Mouse (Mus musculus): ENCODE results near the gene Slc22a20. TPM values are rescaled to one million over a fixed set of nuclear protein-coding genes. Genes with fewer than 3 reads are reported as not detected.

Slc22a20 gene
- 0.05 TPM in 1 of 2 replicates, not detected in the other for polyA plus RNA-seq (2015; fragmentation: Nextera tagmentation; extraction: Ambion mirVana)

DNA sequence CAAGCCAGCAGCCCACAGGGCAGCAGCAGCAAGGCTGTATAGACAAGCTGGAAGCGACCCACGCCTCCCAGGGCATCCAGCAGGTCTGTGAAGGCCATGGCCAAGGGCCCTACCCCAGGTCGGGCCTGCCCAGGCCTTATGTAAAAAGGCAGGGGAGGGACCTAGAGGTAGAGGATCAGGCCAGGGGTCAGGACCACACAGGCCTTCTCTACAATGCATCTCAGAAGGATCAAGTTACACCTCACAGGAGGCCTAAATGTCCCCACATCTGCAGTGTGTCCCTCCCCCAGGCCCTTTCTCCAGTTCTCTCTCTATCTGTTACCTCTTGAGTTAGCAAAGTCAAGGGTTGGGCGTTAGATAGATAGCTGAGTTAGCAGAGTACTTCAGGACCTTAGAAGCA lies at the start of gene Slc22a20:
Slc22a20 (minus strand) TSS at position 101 of the 400 bp plus-strand sequence.
- peaks cover 29% of the 10 kb centered on the region for H3K36me3 ChIP-seq (replicated peaks)
- H3K4me3 ChIP-seq (replicated peaks) = no peak within 1 kb of the TSS
- H3K9me3 ChIP-seq (replicated peaks) = no peaks in the 10 kb centered on the region
- H3K9ac ChIP-seq = no peak within 1 kb of the TSS
- peaks cover 38% of the 10 kb centered on the region for H3K4me1 ChIP-seq (replicated peaks)
- 67% methylated on average over 4 of the region's 4 CpGs for WGBS (ENCODE audit: insufficient replicate concordance)
- no peak within 1 kb of the TSS for H3K27ac ChIP-seq (replicated peaks)
- H3K4me2 ChIP-seq = no peak within 1 kb of the TSS
- no peaks in the 10 kb centered on the region for H3K27me3 ChIP-seq
- no peak for ATAC-seq (ENCODE audit: insufficient read depth)

DNA sequence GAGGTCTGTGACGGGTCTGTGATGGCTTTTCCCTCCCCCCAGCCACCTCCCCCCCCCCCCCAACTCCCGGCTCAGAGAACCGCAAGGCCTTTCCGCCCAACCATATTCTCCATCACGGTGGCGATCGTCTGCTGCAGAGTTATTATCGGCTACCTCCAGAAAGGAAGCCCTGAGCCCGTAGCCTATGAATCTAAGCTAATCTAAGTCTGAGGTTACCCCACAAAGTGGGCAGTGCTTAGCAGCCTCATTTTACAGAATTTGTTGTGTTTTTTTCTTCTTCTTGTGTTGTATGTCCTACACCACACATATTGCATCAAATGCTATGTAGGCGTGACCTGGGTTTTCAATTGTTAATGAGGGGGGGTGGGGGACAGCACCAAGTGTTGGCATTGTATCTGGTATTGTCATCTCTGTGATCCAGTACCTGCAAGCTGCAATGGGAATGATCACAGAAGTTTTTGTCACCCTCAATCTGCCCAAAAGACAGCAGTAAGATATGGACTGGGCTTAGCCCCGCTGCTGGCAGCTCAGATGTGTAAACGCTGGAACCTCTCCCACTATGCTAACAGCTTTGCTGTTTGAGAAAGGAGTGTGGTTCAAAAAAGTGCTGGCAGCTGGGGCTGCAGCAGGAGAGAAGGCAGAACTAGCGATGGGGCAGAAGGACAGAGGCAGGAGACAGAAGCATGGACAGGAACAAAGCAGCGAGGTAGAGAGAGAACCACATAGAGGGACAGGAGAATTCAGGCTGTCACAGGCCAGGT lies 44.8 kb upstream of the Slc22a20 start:
- no peaks in the 10 kb centered on the region for H3K9me3 ChIP-seq (replicated peaks)
- H3K27ac ChIP-seq (replicated peaks) = no peak overlapping the region
- no peak overlapping the region for H3K4me3 ChIP-seq (replicated peaks)
- peaks cover 10% of the 10 kb centered on the region; the same call in 1 of the 2 replicates for H3K27me3 ChIP-seq
- no peak for ATAC-seq (ENCODE audit: insufficient read depth)
- WGBS (ENCODE audit: insufficient replicate concordance) = 51% methylated on average over 14 of the region's 14 CpGs
- H3K9ac ChIP-seq = no peak overlapping the region
- peaks cover 1% of the 10 kb centered on the region; the same call in 1 of the 2 replicates for H3K4me1 ChIP-seq (replicated peaks)
- H3K4me2 ChIP-seq = no peak overlapping the region
- H3K36me3 ChIP-seq (replicated peaks) = no peaks in the 10 kb centered on the region

DNA sequence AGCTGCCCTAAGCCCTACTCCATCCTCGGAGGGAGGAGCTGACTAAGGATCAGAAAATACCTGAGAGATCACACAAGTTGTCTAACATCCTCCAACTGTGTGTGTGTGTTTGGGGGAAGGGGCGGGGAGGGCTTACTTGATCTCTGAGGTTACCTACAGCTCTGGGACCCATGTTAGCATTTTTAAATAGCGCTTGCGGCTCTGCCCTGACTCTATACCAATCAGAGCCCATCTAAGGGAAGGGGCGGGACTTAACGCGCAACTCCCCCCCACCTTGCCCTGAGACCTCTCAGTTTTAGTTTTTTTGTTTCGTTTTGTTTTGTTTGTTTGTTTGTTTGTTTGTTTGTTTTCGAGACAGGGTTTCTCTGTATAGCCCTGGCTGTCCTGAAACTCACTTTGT lies 43.5 kb upstream of the Slc22a20 start:
- H3K4me2 ChIP-seq = no peak overlapping the region
- ATAC-seq (ENCODE audit: insufficient read depth) = no peak
- 67% methylated on average over 9 of the region's 9 CpGs for WGBS (ENCODE audit: insufficient replicate concordance)
- no peak overlapping the region for H3K4me3 ChIP-seq (replicated peaks)
- no peak overlapping the region for H3K9ac ChIP-seq
- no peaks in the 10 kb centered on the region; the same call in 1 of the 2 replicates for H3K4me1 ChIP-seq (replicated peaks)
- H3K9me3 ChIP-seq (replicated peaks) = no peaks in the 10 kb centered on the region
- no peaks in the 10 kb centered on the region for H3K36me3 ChIP-seq (replicated peaks)
- H3K27me3 ChIP-seq = peaks cover 10% of the 10 kb centered on the region; the same call in 1 of the 2 replicates
- H3K27ac ChIP-seq (replicated peaks) = no peak overlapping the region

DNA sequence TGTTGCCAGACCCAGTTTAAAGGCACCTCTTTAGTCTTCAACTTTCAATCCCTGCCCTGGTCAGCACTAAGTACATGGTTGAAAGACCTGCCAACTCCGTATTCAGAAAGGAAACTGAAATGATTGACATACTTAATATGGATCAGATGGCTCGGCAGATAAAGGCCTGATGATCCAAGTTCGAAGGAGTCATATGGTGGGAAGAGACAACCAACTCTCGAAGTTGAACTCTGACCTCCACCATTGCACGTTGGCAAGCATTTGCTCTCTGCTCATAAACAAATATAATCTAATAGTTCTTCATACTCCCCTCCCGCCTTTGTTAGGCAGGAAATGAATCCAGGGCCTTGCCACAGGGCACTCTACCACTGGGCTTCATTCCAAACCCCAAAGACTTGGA lies 43.0 kb upstream of the Slc22a20 start:
- no peak overlapping the region for H3K4me3 ChIP-seq (replicated peaks)
- H3K27ac ChIP-seq (replicated peaks) = no peak overlapping the region
- no peaks in the 10 kb centered on the region for H3K36me3 ChIP-seq (replicated peaks)
- H3K9ac ChIP-seq = no peak overlapping the region
- no peaks in the 10 kb centered on the region for H3K9me3 ChIP-seq (replicated peaks)
- peaks cover 3% of the 10 kb centered on the region; the same call in 1 of the 2 replicates for H3K4me1 ChIP-seq (replicated peaks)
- WGBS (ENCODE audit: insufficient replicate concordance) = 64% methylated on average over 6 of the region's 6 CpGs
- no peak for ATAC-seq (ENCODE audit: insufficient read depth)
- peaks cover 10% of the 10 kb centered on the region; the same call in 1 of the 2 replicates for H3K27me3 ChIP-seq
- H3K4me2 ChIP-seq = no peak overlapping the region

DNA sequence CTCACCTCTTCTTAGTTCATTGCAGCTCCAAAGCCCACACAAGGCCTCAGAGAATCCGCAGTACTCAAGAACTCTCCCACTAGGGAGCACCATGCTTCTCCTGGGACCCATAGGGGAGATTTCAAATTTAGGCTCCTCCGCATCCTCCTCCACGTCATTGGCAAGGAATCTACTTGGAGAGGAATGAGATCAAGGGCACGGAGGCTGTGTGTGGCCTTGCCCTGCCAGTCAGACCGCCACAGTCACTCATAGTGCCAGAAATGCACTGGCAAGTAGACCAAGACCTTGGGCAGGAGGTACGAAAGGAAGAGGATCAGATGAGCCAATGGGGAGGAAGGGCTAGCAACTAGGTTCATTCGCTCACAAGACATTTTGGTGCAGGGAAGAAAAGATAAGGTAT lies 38.0 kb upstream of the Slc22a20 start:
- 64% methylated on average over 7 of the region's 7 CpGs for WGBS (ENCODE audit: insufficient replicate concordance)
- peaks cover 10% of the 10 kb centered on the region; the same call in 1 of the 2 replicates for H3K27me3 ChIP-seq
- no peak overlapping the region for H3K9ac ChIP-seq
- H3K27ac ChIP-seq (replicated peaks) = no peak overlapping the region
- H3K4me2 ChIP-seq = no peak overlapping the region
- H3K36me3 ChIP-seq (replicated peaks) = no peaks in the 10 kb centered on the region
- no peak for ATAC-seq (ENCODE audit: insufficient read depth)
- no peak overlapping the region for H3K4me3 ChIP-seq (replicated peaks)
- H3K9me3 ChIP-seq (replicated peaks) = no peaks in the 10 kb centered on the region
- H3K4me1 ChIP-seq (replicated peaks) = peaks cover 23% of the 10 kb centered on the region

DNA sequence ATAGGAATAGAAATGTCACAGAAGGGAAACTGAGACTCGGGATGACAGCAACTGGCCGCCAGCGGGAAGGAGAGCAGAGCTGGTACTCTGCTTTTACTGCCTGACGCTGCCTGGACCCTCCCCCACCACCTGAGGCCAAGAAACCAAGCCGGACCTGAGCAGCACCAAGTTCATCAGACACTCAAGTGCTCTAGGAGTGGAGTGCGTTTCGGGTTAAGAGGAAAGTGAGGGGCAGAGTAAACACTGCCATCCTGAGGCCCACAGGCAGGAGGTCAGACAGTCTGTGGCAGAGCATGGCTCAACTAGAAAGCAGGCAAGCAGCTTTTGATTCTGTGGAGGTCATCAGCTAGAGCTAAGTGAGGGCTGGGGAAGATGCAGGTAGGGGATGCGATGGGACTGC lies 37.1 kb upstream of the Slc22a20 start:
- WGBS (ENCODE audit: insufficient replicate concordance) = 71% methylated on average over 8 of the region's 8 CpGs
- ATAC-seq (ENCODE audit: insufficient read depth) = no peak
- Histone ChIP-seq H3K27me3 (peaks cover 9% of the 10 kb centered on the region; the same call in 1 of the 2 replicates), H3K36me3 (replicated peaks) (no peaks in the 10 kb centered on the region), H3K27ac (replicated peaks) (no peak overlapping the region), H3K9me3 (replicated peaks) (no peaks in the 10 kb centered on the region), H3K9ac (no peak overlapping the region), H3K4me3 (replicated peaks) (no peak overlapping the region), H3K4me2 (no peak overlapping the region), H3K4me1 (replicated peaks) (peaks cover 32% of the 10 kb centered on the region)

DNA sequence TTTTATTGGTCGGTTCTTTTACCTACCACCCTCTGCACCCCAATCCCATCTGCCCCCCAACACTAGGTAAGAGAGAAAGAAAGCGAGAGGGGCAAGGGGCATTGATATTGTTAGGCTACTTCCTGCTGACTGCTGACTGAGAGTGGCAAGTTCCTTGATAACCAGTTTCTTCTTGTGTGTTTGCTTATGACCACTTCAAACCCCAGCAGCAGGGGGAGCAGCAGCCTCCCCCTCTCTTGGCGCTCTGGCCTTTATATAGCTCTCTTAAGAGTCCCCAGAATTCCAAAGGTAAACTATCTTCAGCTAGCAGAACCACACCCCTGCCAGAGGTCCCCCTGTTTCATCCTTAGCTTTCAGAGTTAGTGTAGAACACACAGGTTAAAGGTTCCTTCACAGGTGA lies 34.3 kb upstream of the Slc22a20 start:
- no peak overlapping the region for H3K9ac ChIP-seq
- no peaks in the 10 kb centered on the region for H3K36me3 ChIP-seq (replicated peaks)
- no peak overlapping the region for H3K4me3 ChIP-seq (replicated peaks)
- H3K9me3 ChIP-seq (replicated peaks) = no peaks in the 10 kb centered on the region
- ATAC-seq (ENCODE audit: insufficient read depth) = no peak
- H3K4me1 ChIP-seq (replicated peaks) = peaks cover 60% of the 10 kb centered on the region
- WGBS (ENCODE audit: insufficient replicate concordance) = 47% methylated on average over 3 of the region's 3 CpGs
- H3K4me2 ChIP-seq = no peak overlapping the region
- no peak overlapping the region for H3K27ac ChIP-seq (replicated peaks)
- no peaks in the 10 kb centered on the region; the same call in 1 of the 2 replicates for H3K27me3 ChIP-seq

DNA sequence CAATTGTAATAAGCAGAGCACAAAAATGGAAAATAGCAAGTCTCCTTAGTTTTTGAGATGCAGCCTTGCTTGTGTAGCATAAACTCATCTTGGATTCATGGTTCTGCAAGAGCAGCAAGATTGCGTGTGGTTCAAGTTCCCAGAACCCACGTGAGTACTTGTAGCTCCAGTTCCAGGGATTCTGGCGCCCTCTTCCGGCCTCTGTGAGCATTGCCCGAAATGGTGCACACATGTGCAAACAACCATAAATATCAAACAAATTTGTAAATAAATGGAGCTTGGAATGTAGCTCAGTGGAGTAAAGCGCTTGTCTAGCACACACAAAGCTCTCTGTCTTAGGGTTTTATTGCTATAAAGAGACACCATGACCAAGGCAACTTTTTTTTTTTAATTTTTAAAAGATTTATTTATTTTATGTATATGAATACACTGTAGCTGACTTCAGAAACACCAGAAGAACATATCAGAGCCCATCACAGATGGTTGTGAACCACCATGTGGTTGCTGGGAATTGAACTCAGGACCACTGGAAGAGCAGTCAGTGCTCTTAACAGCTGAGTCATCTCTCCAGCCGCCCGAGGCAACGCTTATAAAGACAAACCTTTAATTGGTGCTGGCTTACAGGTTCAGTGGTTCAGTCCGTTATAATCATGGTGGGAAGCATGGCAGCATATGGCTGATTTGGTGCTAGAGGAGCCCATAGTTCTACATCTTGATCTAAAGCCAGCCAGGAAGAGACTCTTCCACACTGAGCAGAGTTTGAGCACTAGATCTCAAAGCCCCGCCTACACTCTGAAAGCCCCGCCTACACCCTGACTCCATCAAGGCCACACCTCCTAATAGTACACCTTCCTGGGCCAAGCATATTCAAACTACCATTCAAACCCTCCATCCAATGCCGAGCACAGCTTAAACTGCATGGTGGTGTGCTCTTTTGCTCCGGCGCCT lies 32.5 kb upstream of the Slc22a20 start:
- H3K27me3 ChIP-seq = no peaks in the 10 kb centered on the region
- no peaks in the 10 kb centered on the region for H3K9me3 ChIP-seq (replicated peaks)
- peak overlapping the region; percentile 29 for H3K4me3 ChIP-seq (replicated peaks)
- peak overlapping the region; percentile 81 for H3K27ac ChIP-seq (replicated peaks)
- peak overlapping the region; percentile 53 for H3K4me2 ChIP-seq
- WGBS (ENCODE audit: insufficient replicate concordance) = 20% methylated on average over 15 of the region's 15 CpGs
- ATAC-seq (ENCODE audit: insufficient read depth) = peak; percentile 16; the same call in 1 of the 2 replicates
- peaks cover 71% of the 10 kb centered on the region for H3K4me1 ChIP-seq (replicated peaks)
- H3K9ac ChIP-seq = 0 out of 2 replicates have a peak overlapping the region, but pooled peaks have one; percentile 31
- H3K36me3 ChIP-seq (replicated peaks) = peaks cover 6% of the 10 kb centered on the region

DNA sequence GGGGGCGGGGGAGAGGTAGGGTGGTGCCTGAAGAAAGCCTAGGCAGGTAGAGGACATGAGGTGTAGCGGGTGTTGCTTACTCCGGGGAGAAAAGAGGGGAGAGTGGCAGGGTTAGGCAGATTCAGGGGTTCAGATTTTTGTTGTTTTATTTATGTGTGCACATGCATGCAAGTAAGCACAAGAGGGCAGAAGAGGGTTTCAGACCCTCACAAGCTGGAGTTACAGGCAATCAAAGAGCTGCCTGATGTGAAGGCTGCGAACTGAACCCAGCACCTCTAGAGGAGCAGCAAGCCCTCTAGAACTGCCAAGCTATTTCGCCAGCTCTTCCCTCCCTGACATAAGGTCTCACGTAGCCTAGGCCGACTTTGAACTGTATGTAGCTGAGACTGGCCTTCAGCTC lies 30.6 kb upstream of the Slc22a20 start:
- Histone ChIP-seq H3K9ac (peak overlapping the region; percentile 77), H3K36me3 (replicated peaks) (peaks cover 25% of the 10 kb centered on the region), H3K4me3 (replicated peaks) (peak overlapping the region; percentile 74), H3K27ac (replicated peaks) (peak overlapping the region; percentile 94), H3K27me3 (no peaks in the 10 kb centered on the region), H3K9me3 (replicated peaks) (no peaks in the 10 kb centered on the region), H3K4me2 (peak overlapping the region; percentile 97), H3K4me1 (replicated peaks) (peaks cover 84% of the 10 kb centered on the region)
- no peak for ATAC-seq (ENCODE audit: insufficient read depth)
- 55% methylated on average over 7 of the region's 7 CpGs for WGBS (ENCODE audit: insufficient replicate concordance)

DNA sequence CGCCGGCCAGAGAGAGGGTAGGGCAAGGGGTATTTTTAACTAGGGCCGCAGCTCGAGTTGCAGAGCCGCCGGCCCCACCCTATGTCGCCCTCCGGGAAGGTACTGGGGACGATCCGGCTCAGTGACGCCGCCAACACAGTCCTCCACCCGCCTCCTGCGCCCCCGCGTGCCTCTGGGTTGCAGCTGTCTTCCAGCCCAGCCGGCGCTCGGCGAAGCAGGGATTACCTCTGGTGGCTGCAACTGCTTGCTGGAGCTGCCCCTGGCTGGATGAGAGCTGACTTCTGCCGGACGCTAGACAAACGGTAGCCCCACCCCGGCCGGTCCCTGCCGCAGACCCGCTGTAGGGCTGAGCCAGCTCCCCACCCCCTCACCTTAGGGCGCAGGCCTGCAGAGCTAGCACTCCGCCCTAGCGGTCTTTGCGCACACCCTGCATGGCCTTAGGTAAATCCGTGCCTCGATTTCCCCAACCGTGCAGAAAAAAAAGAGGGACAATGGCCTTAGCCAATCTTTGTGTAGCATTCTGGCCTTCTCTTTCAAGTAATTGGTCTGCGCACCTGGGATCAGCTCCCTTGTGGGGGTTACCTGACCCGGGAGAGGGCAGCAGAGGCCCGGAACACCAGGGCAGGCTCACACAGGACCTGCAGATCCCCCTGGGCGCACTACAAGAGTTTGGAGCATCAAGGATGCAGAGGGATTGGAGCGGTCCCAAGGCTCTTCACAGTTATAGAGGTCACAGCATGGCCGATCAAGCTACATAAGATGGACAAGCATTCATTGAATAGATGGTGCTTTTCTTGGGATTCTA lies 29.8 kb upstream of the Slc22a20 start, which contains the start of gene Capn1:
Capn1 (minus strand) TSS at position 387 of the 805 bp plus-strand sequence.
- 3% methylated on average over 40 of the region's 40 CpGs for WGBS (ENCODE audit: insufficient replicate concordance)
- H3K27me3 ChIP-seq = no peaks in the 10 kb centered on the region
- no peaks in the 10 kb centered on the region for H3K9me3 ChIP-seq (replicated peaks)
- H3K4me1 ChIP-seq (replicated peaks) = peaks cover 89% of the 10 kb centered on the region
- peak within 1 kb of the TSS; percentile 77 for H3K9ac ChIP-seq
- H3K27ac ChIP-seq (replicated peaks) = peak within 1 kb of the TSS; percentile 94
- peak within 1 kb of the TSS; percentile 74 for H3K4me3 ChIP-seq (replicated peaks)
- H3K4me2 ChIP-seq = peak within 1 kb of the TSS; percentile 97
- peaks cover 33% of the 10 kb centered on the region for H3K36me3 ChIP-seq (replicated peaks)
- ATAC-seq (ENCODE audit: insufficient read depth) = peak; percentile 67

Measured in liver, embryonic 15.5 days (tissue).